Mouse (Mus musculus): ENCODE results near the gene Megf11. TPM values are rescaled to one million over a fixed set of nuclear protein-coding genes. Genes with fewer than 3 reads are reported as not detected.

Gene Megf11
- polyA plus RNA-seq, 1 experiment from 2014 or later: 0.70 TPM

DNA sequence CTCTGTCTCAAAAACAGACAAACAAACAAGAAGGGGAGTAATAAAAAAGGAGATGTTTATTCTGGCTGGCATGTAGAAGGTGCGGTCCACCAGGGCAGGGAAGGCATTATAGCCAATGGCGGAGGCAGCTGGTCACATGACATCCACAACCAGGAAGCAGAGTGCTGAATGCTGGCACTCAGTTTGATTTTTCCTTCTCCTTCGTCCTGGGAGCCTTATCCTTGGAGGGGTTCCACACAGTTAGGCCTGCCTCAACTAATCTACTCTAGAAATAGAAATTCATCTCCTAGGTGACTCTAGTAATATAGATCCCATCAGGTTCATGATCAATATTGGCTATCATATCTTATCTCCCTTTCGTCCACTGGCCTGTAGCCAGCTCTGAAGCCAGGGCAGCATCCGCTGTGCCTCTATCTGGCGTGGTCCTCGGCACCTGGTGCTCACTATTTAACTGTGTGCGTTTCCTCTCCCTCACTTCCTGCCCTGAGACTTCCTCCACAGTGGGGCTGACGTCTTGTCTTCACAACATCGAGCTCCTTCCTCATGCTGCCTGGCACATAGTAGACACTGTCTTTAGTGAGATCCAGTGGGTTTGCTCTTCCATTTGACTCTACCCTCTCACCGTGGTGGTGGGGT lies 171.8 kb downstream of the Megf11 start:
- Histone ChIP-seq H3K4me3 (ENCODE audit: low read depth, low read length) (no peak overlapping the region), H3K27me3 (ENCODE audit: control insufficient read depth, insufficient read depth, low read length) (0 out of 2 replicates have a peak, but pooled peaks cover 4% of the 10 kb centered on the region), H3K4me2 (no peak overlapping the region), H3K27ac (ENCODE audit: low read depth, low read length) (no peak overlapping the region), H3K36me3 (ENCODE audit: control insufficient read depth, insufficient read depth, low read length) (no peaks in the 10 kb centered on the region), H3K9me3 (replicated peaks; ENCODE audit: control insufficient read depth, low read length) (no peaks in the 10 kb centered on the region), H3K9ac (ENCODE audit: low read depth, low read length) (no peak overlapping the region), H3K4me1 (ENCODE audit: control insufficient read depth, insufficient read depth, low read length) (no peaks in the 10 kb centered on the region)
- WGBS (ENCODE audit: insufficient replicate concordance): 68% methylated on average over 11 of the region's 11 CpGs
- no peak for ATAC-seq (replicated peaks; ENCODE audit: insufficient number of reproducible peaks, low FRiP score, low TSS enrichment)

DNA sequence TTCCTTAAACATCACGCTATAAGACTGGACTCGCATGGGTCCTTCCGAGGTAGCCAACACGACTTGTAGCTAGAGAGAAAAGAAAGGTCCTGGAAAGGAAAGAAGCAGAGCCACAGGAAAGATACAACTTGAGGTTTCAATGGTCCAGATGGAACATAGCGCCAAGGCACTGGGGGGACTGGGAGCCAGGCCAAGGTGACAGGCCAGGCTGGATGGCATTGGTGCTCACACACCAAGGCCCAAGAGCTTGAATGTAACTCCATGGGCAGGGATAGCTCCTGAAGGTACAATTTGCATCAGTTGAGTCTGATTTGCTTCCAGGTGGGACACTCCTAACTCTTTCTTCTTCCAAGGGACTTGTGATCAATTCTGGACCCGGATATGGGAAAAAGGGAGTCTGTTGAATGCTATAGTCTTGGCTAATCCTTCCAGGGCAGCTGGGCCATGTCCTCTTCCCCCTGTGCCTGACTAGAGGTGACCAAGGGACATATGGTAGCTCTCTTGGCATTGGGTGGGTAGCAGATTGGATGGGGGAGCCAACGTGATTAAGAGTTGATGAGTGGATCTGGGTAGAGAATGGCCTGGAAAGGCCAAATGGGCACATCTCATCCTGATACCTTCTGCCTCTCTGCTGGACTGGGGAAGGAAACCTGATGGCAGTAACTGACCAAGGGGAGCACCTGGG lies 172.6 kb downstream of the Megf11 start:
- no peaks in the 10 kb centered on the region for H3K36me3 ChIP-seq (ENCODE audit: control insufficient read depth, insufficient read depth, low read length)
- ATAC-seq (replicated peaks; ENCODE audit: insufficient number of reproducible peaks, low FRiP score, low TSS enrichment): no peak
- H3K4me3 ChIP-seq (ENCODE audit: low read depth, low read length): no peak overlapping the region
- no peak overlapping the region for H3K27ac ChIP-seq (ENCODE audit: low read depth, low read length)
- 82% methylated on average over 7 of the region's 7 CpGs for WGBS (ENCODE audit: insufficient replicate concordance)
- H3K4me1 ChIP-seq (ENCODE audit: control insufficient read depth, insufficient read depth, low read length): no peaks in the 10 kb centered on the region
- H3K27me3 ChIP-seq (ENCODE audit: control insufficient read depth, insufficient read depth, low read length): 0 out of 2 replicates have a peak, but pooled peaks cover 4% of the 10 kb centered on the region
- H3K9ac ChIP-seq (ENCODE audit: low read depth, low read length): no peak overlapping the region
- no peaks in the 10 kb centered on the region; the same call in 1 of the 2 replicates for H3K9me3 ChIP-seq (replicated peaks; ENCODE audit: control insufficient read depth, low read length)
- H3K4me2 ChIP-seq: no peak overlapping the region

DNA sequence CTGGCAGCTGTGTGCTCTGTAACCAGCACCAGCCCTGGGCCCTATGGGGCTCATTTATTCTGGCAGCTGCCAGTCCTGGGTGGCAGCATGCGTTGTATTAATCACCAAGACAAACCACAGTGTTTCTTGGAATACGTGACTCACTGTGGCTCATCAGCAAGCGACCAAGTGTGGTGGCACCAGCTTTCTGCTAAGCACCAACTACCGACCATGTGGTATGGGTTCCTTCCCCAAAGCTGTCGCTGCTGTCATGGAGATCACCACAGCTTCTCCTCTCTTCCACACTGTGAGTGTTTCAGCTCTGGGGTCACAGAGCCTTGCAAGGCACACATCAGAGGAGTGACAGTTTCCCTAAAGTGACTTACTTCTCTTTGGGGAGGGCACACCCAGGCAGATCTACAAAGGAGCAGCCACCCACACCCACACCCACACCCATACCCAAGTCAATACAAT lies 178.9 kb downstream of the Megf11 start:
- H3K27ac ChIP-seq (ENCODE audit: low read depth, low read length): no peak overlapping the region

DNA sequence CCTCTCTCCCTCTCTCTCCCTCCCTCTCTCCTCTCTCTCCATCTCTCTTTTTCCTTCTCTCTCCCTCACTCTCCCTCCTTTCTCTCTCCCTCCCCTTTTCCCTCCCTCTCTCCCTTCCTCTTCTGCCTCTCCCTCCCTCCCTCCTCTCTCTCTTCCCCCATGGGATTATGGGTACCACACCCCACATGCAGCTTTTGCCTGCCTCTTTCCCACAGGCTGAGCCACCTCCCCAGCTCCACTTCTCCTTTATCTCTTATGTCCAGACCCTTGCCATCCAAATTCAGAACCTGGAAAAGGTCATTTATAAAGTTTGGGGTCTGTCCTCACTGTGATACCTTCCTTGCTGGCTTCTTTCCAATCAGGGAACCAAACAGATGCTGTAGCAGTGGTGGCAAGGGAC lies 180.5 kb downstream of the Megf11 start:
- Histone ChIP-seq H3K36me3 (ENCODE audit: control insufficient read depth, insufficient read depth, low read length) (no peaks in the 10 kb centered on the region), H3K27me3 (ENCODE audit: control insufficient read depth, insufficient read depth, low read length) (no peaks in the 10 kb centered on the region), H3K4me1 (ENCODE audit: control insufficient read depth, insufficient read depth, low read length) (peaks cover 7% of the 10 kb centered on the region; the same call in 1 of the 2 replicates), H3K27ac (ENCODE audit: low read depth, low read length) (no peak overlapping the region), H3K9ac (ENCODE audit: low read depth, low read length) (no peak overlapping the region), H3K4me2 (no peak overlapping the region), H3K4me3 (ENCODE audit: low read depth, low read length) (no peak overlapping the region), H3K9me3 (replicated peaks; ENCODE audit: control insufficient read depth, low read length) (peaks cover 4% of the 10 kb centered on the region; the same call in 1 of the 2 replicates)
- ATAC-seq (replicated peaks; ENCODE audit: insufficient number of reproducible peaks, low FRiP score, low TSS enrichment): no peak

More for the DNA sequence above, 178.9 kb downstream of the Megf11 start:
- peaks cover 7% of the 10 kb centered on the region; the same call in 1 of the 2 replicates for H3K4me1 ChIP-seq (ENCODE audit: control insufficient read depth, insufficient read depth, low read length)
- 68% methylated on average over 5 of the region's 5 CpGs for WGBS (ENCODE audit: insufficient replicate concordance)
- no peak overlapping the region for H3K4me2 ChIP-seq
- no peak overlapping the region for H3K9ac ChIP-seq (ENCODE audit: low read depth, low read length)
- H3K9me3 ChIP-seq (replicated peaks; ENCODE audit: control insufficient read depth, low read length): peaks cover 4% of the 10 kb centered on the region; the same call in 1 of the 2 replicates
- no peak overlapping the region for H3K4me3 ChIP-seq (ENCODE audit: low read depth, low read length)
- ATAC-seq (replicated peaks; ENCODE audit: insufficient number of reproducible peaks, low FRiP score, low TSS enrichment): no peak
- no peaks in the 10 kb centered on the region for H3K27me3 ChIP-seq (ENCODE audit: control insufficient read depth, insufficient read depth, low read length)
- no peaks in the 10 kb centered on the region for H3K36me3 ChIP-seq (ENCODE audit: control insufficient read depth, insufficient read depth, low read length)

DNA sequence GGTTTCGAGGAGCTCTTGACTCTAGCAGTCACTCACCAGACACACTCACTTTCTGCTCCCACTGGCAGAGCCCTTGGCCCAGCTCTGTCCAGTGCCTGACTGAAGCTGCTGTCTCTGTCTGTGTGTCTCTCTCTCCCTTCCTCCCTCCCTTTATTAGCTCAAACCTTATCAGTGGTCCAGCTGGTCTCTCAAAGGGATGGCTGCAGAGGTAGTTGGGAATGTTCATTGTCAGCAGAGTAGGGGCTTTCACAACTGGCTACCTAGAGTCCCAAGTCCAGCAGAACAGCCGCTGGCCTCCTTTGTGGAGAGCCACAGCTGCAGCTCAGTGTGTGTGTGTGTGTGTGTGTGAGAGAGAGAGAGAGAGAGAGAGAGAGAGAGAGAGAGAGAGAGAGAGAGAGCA lies 180.9 kb downstream of the Megf11 start:
- Histone ChIP-seq H3K4me2 (no peak overlapping the region), H3K4me3 (ENCODE audit: low read depth, low read length) (no peak overlapping the region), H3K36me3 (ENCODE audit: control insufficient read depth, insufficient read depth, low read length) (no peaks in the 10 kb centered on the region), H3K27me3 (ENCODE audit: control insufficient read depth, insufficient read depth, low read length) (no peaks in the 10 kb centered on the region), H3K4me1 (ENCODE audit: control insufficient read depth, insufficient read depth, low read length) (peaks cover 7% of the 10 kb centered on the region; the same call in 1 of the 2 replicates), H3K9me3 (replicated peaks; ENCODE audit: control insufficient read depth, low read length) (peaks cover 4% of the 10 kb centered on the region; the same call in 1 of the 2 replicates), H3K27ac (ENCODE audit: low read depth, low read length) (no peak overlapping the region), H3K9ac (ENCODE audit: low read depth, low read length) (no peak overlapping the region)
- ATAC-seq (replicated peaks; ENCODE audit: insufficient number of reproducible peaks, low FRiP score, low TSS enrichment): no peak
- 41% methylated on average over 2 of the region's 2 CpGs for WGBS (ENCODE audit: insufficient replicate concordance)

DNA sequence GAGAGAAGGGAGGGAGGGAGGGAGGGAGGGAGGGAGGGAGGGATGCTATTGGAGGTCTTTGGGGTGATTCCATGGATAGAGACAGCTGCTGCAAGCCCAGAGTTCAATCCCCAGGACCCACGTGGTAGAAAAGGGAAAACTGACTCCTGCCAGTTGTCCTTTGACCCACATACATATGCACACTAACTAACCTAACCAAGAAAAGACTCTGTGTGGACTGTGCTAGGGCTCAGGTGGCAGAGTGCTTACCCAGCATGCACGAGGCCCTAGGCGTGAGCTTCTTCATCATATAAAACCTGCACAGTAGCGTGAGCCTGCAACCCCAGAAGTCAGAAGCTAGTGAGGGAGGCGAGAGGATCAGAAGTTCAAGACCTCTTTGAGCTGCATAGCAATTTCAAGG lies 182.1 kb downstream of the Megf11 start:
- Histone ChIP-seq H3K4me2 (no peak overlapping the region), H3K4me1 (ENCODE audit: control insufficient read depth, insufficient read depth, low read length) (peaks cover 14% of the 10 kb centered on the region), H3K27ac (ENCODE audit: low read depth, low read length) (no peak overlapping the region), H3K27me3 (ENCODE audit: control insufficient read depth, insufficient read depth, low read length) (no peaks in the 10 kb centered on the region), H3K36me3 (ENCODE audit: control insufficient read depth, insufficient read depth, low read length) (no peaks in the 10 kb centered on the region), H3K9me3 (replicated peaks; ENCODE audit: control insufficient read depth, low read length) (peaks cover 4% of the 10 kb centered on the region; the same call in 1 of the 2 replicates), H3K4me3 (ENCODE audit: low read depth, low read length) (no peak overlapping the region), H3K9ac (ENCODE audit: low read depth, low read length) (no peak overlapping the region)
- ATAC-seq (replicated peaks; ENCODE audit: insufficient number of reproducible peaks, low FRiP score, low TSS enrichment): no peak
- WGBS (ENCODE audit: insufficient replicate concordance): 73% methylated on average over 5 of the region's 5 CpGs

DNA sequence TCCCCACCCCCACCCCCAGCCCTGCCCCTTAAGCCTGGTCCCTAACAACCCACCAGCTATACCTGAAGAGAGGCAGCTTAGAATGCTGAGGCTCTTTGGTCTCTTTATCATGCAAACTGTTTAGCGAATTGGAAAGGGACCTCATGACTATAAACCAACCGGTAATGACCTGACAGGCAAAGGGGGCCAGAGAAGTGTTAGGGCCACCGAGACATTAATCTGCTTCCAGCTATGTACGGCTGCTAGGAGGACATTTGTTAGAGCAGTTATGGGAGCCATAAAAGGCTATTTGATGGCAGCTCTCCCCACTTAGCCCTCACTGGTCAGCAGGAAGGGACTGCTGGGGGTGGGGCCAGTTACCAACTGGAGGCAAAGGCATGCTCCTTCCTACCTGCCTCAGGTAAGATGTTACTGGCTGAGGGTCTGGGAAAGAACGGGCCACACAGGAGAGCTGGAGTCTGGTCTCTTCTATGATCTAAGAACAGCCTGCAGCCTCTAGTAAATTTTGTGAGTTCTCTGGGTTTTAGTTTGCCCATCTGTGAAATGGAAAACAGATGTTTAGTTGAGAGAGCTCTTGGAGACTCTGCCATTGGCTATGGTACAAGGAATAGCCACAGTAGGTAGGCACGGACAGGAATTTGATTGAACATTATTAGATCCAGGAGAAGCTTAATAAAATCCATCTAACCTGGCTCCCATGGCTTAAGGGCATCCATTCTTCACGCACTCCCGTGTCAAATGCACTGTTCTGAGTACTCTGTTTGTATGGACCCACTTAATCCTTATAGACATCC lies 183.2 kb downstream of the Megf11 start:
- no peak for ATAC-seq (replicated peaks; ENCODE audit: insufficient number of reproducible peaks, low FRiP score, low TSS enrichment)
- Histone ChIP-seq H3K9ac (ENCODE audit: low read depth, low read length) (no peak overlapping the region), H3K4me2 (no peak overlapping the region), H3K4me3 (ENCODE audit: low read depth, low read length) (no peak overlapping the region), H3K9me3 (replicated peaks; ENCODE audit: control insufficient read depth, low read length) (no peaks in the 10 kb centered on the region), H3K27me3 (ENCODE audit: control insufficient read depth, insufficient read depth, low read length) (no peaks in the 10 kb centered on the region), H3K27ac (ENCODE audit: low read depth, low read length) (no peak overlapping the region), H3K36me3 (ENCODE audit: control insufficient read depth, insufficient read depth, low read length) (no peaks in the 10 kb centered on the region), H3K4me1 (ENCODE audit: control insufficient read depth, insufficient read depth, low read length) (peaks cover 14% of the 10 kb centered on the region)
- 60% methylated on average over 8 of the region's 8 CpGs for WGBS (ENCODE audit: insufficient replicate concordance)

DNA sequence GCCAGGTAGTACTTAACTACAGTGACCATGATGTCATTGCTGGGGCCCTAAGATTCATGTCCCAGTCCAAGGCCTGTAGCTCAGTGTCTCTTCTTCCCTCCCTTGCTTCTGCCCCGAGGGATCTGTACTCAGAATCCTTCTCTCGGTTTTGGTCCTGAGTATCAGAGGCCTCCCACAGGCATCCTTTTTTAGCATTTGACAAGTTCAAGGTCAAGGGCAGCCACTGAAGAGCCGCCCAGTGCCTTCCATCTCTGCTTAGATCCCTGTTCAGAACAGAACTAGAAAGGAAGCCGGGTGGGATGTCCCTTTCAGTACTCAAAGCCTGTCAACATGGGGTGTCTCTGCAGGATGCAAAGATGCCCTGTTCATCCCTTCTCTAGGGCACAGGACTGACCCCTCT lies 185.0 kb downstream of the Megf11 start:
- H3K9me3 ChIP-seq (replicated peaks; ENCODE audit: control insufficient read depth, low read length): no peaks in the 10 kb centered on the region
- H3K27ac ChIP-seq (ENCODE audit: low read depth, low read length): no peak overlapping the region
- no peaks in the 10 kb centered on the region for H3K36me3 ChIP-seq (ENCODE audit: control insufficient read depth, insufficient read depth, low read length)
- no peak overlapping the region for H3K9ac ChIP-seq (ENCODE audit: low read depth, low read length)
- H3K4me2 ChIP-seq: no peak overlapping the region
- H3K27me3 ChIP-seq (ENCODE audit: control insufficient read depth, insufficient read depth, low read length): no peaks in the 10 kb centered on the region
- H3K4me1 ChIP-seq (ENCODE audit: control insufficient read depth, insufficient read depth, low read length): peaks cover 14% of the 10 kb centered on the region
- 44% methylated on average over 4 of the region's 4 CpGs for WGBS (ENCODE audit: insufficient replicate concordance)
- no peak for ATAC-seq (replicated peaks; ENCODE audit: insufficient number of reproducible peaks, low FRiP score, low TSS enrichment)
- no peak overlapping the region for H3K4me3 ChIP-seq (ENCODE audit: low read depth, low read length)

Measured in heart, embryonic 11.5 days (tissue).